Mouse (Mus musculus) embryo, embryonic 10 days (tissue): ENCODE results near the gene Ccdc93.

Experiments
- DNase-seq: peaks from one replicate; pipeline ENCODE4 v3.0.0-alpha.2; 2015; ENCODE audit warnings: low spot score

Gene Ccdc93

GRCm38 (mm10) chr1:121447216-121447615 is 16.4 kb downstream of the Ccdc93 start:
- no peak for DNase-seq

GRCm38 (mm10) chr1:121448166-121448565 is 17.3 kb downstream of the Ccdc93 start:
- no peak for DNase-seq

- DNase-seq = no peak
Measured at GRCm38 (mm10) chr1:121451009-121451408, 20.2 kb downstream of the Ccdc93 start.

GRCm38 (mm10) chr1:121452498-121452897 is 21.6 kb downstream of the Ccdc93 start:
- no peak for DNase-seq

- no peak for DNase-seq
Measured at GRCm38 (mm10) chr1:121453053-121453452, 22.2 kb downstream of the Ccdc93 start.

- no peak for DNase-seq
Measured at GRCm38 (mm10) chr1:121454951-121455350, 24.1 kb downstream of the Ccdc93 start.

GRCm38 (mm10) chr1:121460077-121460476 is 29.2 kb downstream of the Ccdc93 start:
- DNase-seq = no peak

- no peak for DNase-seq
Measured at GRCm38 (mm10) chr1:121461895-121462294, 31.0 kb downstream of the Ccdc93 start.

- no peak for DNase-seq
Measured at GRCm38 (mm10) chr1:121462643-121463042, 31.8 kb downstream of the Ccdc93 start.

GRCm38 (mm10) chr1:121463806-121464205 is 33.0 kb downstream of the Ccdc93 start:
- DNase-seq = no peak

- DNase-seq = no peak
Measured at GRCm38 (mm10) chr1:121466276-121466675, 35.4 kb downstream of the Ccdc93 start.

GRCm38 (mm10) chr1:121468271-121468670 is 37.4 kb downstream of the Ccdc93 start:
- no peak for DNase-seq

- no peak for DNase-seq
Measured at GRCm38 (mm10) chr1:121471503-121471902, 40.7 kb downstream of the Ccdc93 start.

GRCm38 (mm10) chr1:121477716-121478115 is 46.9 kb downstream of the Ccdc93 start:
- DNase-seq = no peak

- DNase-seq = no peak
Measured at GRCm38 (mm10) chr1:121478284-121478980, 47.6 kb downstream of the Ccdc93 start.

GRCm38 (mm10) chr1:121479403-121479802 is 48.6 kb downstream of the Ccdc93 start:
- no peak for DNase-seq

- no peak for DNase-seq
Measured at GRCm38 (mm10) chr1:121483091-121483490, 52.2 kb downstream of the Ccdc93 start.

- no peak for DNase-seq
Measured at GRCm38 (mm10) chr1:121486803-121487202, 56.0 kb downstream of the Ccdc93 start.

GRCm38 (mm10) chr1:121490241-121490640 is 59.4 kb downstream of the Ccdc93 start:
- DNase-seq = peak; percentile 75

- no peak for DNase-seq
Measured at GRCm38 (mm10) chr1:121497093-121497492, 66.2 kb downstream of the Ccdc93 start.

- DNase-seq = no peak
Measured at GRCm38 (mm10) chr1:121508729-121509128, 77.9 kb downstream of the Ccdc93 start.

- no peak for DNase-seq
Measured at GRCm38 (mm10) chr1:121510420-121511140, 79.7 kb downstream of the Ccdc93 start.

GRCm38 (mm10) chr1:121511186-121511585 is 80.3 kb downstream of the Ccdc93 start:
- no peak for DNase-seq

GRCm38 (mm10) chr1:121511966-121512365 is 81.1 kb downstream of the Ccdc93 start:
- no peak for DNase-seq
